8 mouse cellular contexts compared by ENCODE assay signal in genomic region chr5:140663621-140664180, GRCm38 (mm10). TPM values are rescaled to one million over a fixed set of nuclear protein-coding genes. Genes with fewer than 3 reads are reported as not detected.
DNase-seq lines count a peak whose midpoint lies in the region; ATAC-seq lines count a peak whose summit lies in the region.

No protein-coding gene starts in this region.

- H3K4me1 ChIP-seq in embryonic facial prominence, embryonic 10.5 days, result peaks cover 34% of the 10 kb centered on the region
- peaks cover 33% of the 10 kb centered on the region for H3K4me1 ChIP-seq in heart, embryonic 12.5 days (replicated peaks)

- peaks cover 26% of the 10 kb centered on the region for H3K36me3 ChIP-seq in embryonic facial prominence, embryonic 10.5 days (replicated peaks)
- H3K36me3 ChIP-seq in heart, embryonic 12.5 days, result peaks cover 8% of the 10 kb centered on the region

- H3K9ac ChIP-seq in heart, embryonic 12.5 days, result 0 out of 2 replicates have a peak overlapping the region, but pooled peaks have one; percentile 16

- peaks cover 4% of the 10 kb centered on the region; the same call in 1 of the 2 replicates for H3K9me3 ChIP-seq in embryonic facial prominence, embryonic 10.5 days
- H3K9me3 ChIP-seq in heart, embryonic 12.5 days (replicated peaks), result peaks cover 2% of the 10 kb centered on the region

- no peak overlapping the region for H3K27ac ChIP-seq in embryonic facial prominence, embryonic 10.5 days (replicated peaks)
- H3K27ac ChIP-seq in heart, embryonic 12.5 days (ENCODE audit: poor library complexity, severe bottlenecking), result no peak overlapping the region

- 0 out of 2 replicates have a peak, but pooled peaks have one; percentile 13 for ATAC-seq in frontal cortex, adult (ENCODE audit: low TSS enrichment)
- peak; percentile 20; the same call in 1 of the 2 replicates for ATAC-seq in heart, embryonic 12.5 days (ENCODE audit: insufficient number of reproducible peaks, low FRiP score)

- H3K27me3 ChIP-seq in embryonic facial prominence, embryonic 10.5 days (replicated peaks; ENCODE audit: low read depth, poor library complexity, severe bottlenecking), result peaks cover 12% of the 10 kb centered on the region; the same call in 1 of the 2 replicates
- H3K27me3 ChIP-seq in heart, embryonic 12.5 days (replicated peaks), result no peaks in the 10 kb centered on the region

- no peak for DNase-seq in frontal cortex, postnatal 14 days (ENCODE audit: low spot score in 2 of 2)
- DNase-seq in adipocyte (ENCODE audit: low spot score), result peak; percentile 86
- DNase-seq in embryonic facial prominence, embryonic 10.5 days (ENCODE audit: low spot score), result peak; percentile 63
- DNase-seq in kidney, postnatal 25 days, result peak; percentile 74 to 79
- DNase-seq in lung, postnatal 10 days, result peak; percentile 89
- peak; percentile 40 to 80 for DNase-seq in spleen, postnatal 10 days (ENCODE audit: low spot score in 2 of 2)

- H3K4me3 ChIP-seq in embryonic facial prominence, embryonic 10.5 days, result no peak overlapping the region
- no peak overlapping the region for H3K4me3 ChIP-seq in heart, embryonic 12.5 days

- 63% methylated on average over 7 of the region's 7 CpGs for WGBS in embryonic facial prominence, embryonic 10.5 days
- 55% methylated on average over 7 of the region's 7 CpGs for WGBS in heart, embryonic 12.5 days

- H3K4me2 ChIP-seq in heart, embryonic 12.5 days, result no peak overlapping the region

RNA-seq across cellular contexts. Expression of gene Ttyh3, which starts 14.9 kb away (rescaled TPM):
- polyA plus RNA-seq in embryonic facial prominence, embryonic 10.5 days (2016; fragmentation: Nextera tagmentation; extraction: Ambion mirVana), result 33.4 and 35.5 TPM in 2 replicates
- polyA plus RNA-seq in heart, embryonic 12.5 days (2016; fragmentation: Nextera tagmentation; extraction: Ambion mirVana), result 36.3 and 38.0 TPM in 2 replicates

RNA-seq across cellular contexts. Expression of gene Iqce, which starts 38.5 kb away (rescaled TPM):
- 27.4 and 28.2 TPM in 2 replicates for polyA plus RNA-seq in embryonic facial prominence, embryonic 10.5 days (2016; fragmentation: Nextera tagmentation; extraction: Ambion mirVana)
- 12.4 and 15.7 TPM in 2 replicates for polyA plus RNA-seq in heart, embryonic 12.5 days (2016; fragmentation: Nextera tagmentation; extraction: Ambion mirVana)

RNA-seq across cellular contexts. Expression of gene Brat1, which starts 41.1 kb away (rescaled TPM):
- polyA plus RNA-seq in embryonic facial prominence, embryonic 10.5 days (2016; fragmentation: Nextera tagmentation; extraction: Ambion mirVana), result 22.8 and 24.9 TPM in 2 replicates
- 14.6 and 15.5 TPM in 2 replicates for polyA plus RNA-seq in heart, embryonic 12.5 days (2016; fragmentation: Nextera tagmentation; extraction: Ambion mirVana)

RNA-seq across cellular contexts. Expression of gene Lfng, which starts 56.6 kb away (rescaled TPM):
- polyA plus RNA-seq in embryonic facial prominence, embryonic 10.5 days (2016; fragmentation: Nextera tagmentation; extraction: Ambion mirVana), result 11.7 and 14.9 TPM in 2 replicates
- 2.9 and 4.3 TPM in 2 replicates for polyA plus RNA-seq in heart, embryonic 12.5 days (2016; fragmentation: Nextera tagmentation; extraction: Ambion mirVana)

Comparison
In these comparisons a context has a peak if more than half of its experiments do, and no peak if none do; other contexts are left out.
1. DNase-seq: peak in adipocyte (single experiment), embryonic facial prominence, embryonic 10.5 days (single experiment), kidney, postnatal 25 days (2 of 2), lung, postnatal 10 days (single experiment) and spleen, postnatal 10 days (2 of 2); none in frontal cortex, postnatal 14 days (0 of 2).